Mouse (Mus musculus) brain, embryonic 14.5 days (tissue): Measurements from ENCODE around the gene Scamp4. TPM values are rescaled to one million over a fixed set of nuclear protein-coding genes. Genes with fewer than 3 reads are reported as not detected.
"Not testable (repeated sequence)": the region's sequence is repeated elsewhere in the genome, so short reads cannot be mapped to it uniquely, and the experiment has no call there.

Source experiments
- DNase-seq: peaks from one replicate; pipeline ENCODE4 v3.0.0-alpha.2; 2011; ENCODE audit warnings: low read depth
- CTCF ChIP-seq: fragments of 200-500 bp; IDR thresholded peaks from 2 replicates; pipeline ENCODE4 v1.5.1; 2012; ENCODE audit warnings: inconsistent platforms, mild to moderate bottlenecking, moderate library complexity, borderline replicate concordance; ENCODE audit not compliant: insufficient read depth, insufficient read length; ENCODE audit errors: extremely low read depth
- POLR2A ChIP-seq: fragments of 200-500 bp; IDR thresholded peaks from 2 replicates; pipeline ENCODE4 v1.6.1; 2012; ENCODE audit warnings: mild to moderate bottlenecking, inconsistent platforms, borderline replicate concordance; ENCODE audit not compliant: poor library complexity, insufficient read depth, insufficient read length, severe bottlenecking; ENCODE audit errors: extremely low read depth
- polyA plus RNA-seq: library from polyadenylated mRNA; depleted of rRNA; stranded (reverse); fragments of >200 nt; gene quantifications from 2 replicates; pipeline ENCODE4 v1.2.3, GENCODE M21; 2012

Gene Scamp4
- polyA plus RNA-seq, 1 experiment = 62.0 TPM

DNA sequence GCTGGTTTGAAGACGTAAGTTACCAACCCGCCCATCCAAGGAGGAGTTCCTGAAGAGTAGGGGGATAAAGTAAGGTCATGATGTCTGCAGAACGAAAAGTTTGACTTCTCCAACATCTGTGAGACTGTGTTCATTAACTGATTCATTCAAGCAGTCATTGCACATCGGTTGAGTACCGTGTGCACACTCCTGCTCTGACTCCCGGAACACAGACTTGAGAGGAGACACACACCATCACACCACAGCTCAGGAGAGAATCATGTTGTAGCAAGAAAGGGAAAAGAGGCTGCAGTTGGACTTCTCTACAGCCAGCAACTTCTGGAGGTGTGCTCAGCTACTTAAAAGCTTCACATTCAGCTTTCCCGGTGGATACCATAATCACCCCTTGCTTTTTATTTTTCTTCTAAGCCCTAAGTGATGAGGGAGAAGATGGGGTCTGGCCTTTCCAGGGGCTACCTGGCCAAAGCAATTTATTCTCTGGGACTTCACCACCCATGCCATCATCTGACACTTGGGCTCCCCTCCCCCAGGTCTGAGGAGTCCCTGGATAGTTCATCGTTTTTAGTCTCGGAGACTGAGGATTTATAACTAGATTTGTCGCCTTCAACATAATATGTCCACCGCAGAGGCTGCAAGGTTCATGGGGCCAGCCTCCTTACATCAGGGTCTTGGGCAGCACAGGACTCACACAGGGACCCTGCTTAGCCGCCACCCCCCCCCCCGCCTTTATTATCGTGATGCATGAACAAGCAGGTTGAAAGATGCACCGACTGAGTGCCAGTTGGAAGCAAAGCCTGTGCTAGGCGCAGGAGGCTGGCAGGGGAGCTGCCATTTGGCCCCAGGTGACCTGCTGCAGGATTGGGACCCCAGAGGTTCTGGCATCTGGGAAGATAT, 18.4 kb downstream of the Scamp4 start:
- DNase-seq = no peak
- no peak for TF ChIP-seq CTCF
- no peak for TF ChIP-seq POLR2A

DNA sequence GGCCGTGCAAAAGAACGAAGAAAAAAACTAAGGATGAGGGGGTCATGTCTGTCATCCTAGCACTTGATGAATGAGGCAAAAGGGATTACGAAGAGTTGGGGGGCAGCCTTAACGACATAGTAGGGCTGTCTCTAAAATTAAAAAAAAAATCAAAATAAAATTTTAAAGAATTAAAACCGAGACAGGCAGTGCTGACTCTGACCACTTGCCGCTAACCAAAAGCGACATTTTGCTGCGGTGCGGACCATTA, 18.9 kb downstream of the Scamp4 start:
- TF ChIP-seq POLR2A (no peak), CTCF (no peak)
- DNase-seq = no peak

DNA sequence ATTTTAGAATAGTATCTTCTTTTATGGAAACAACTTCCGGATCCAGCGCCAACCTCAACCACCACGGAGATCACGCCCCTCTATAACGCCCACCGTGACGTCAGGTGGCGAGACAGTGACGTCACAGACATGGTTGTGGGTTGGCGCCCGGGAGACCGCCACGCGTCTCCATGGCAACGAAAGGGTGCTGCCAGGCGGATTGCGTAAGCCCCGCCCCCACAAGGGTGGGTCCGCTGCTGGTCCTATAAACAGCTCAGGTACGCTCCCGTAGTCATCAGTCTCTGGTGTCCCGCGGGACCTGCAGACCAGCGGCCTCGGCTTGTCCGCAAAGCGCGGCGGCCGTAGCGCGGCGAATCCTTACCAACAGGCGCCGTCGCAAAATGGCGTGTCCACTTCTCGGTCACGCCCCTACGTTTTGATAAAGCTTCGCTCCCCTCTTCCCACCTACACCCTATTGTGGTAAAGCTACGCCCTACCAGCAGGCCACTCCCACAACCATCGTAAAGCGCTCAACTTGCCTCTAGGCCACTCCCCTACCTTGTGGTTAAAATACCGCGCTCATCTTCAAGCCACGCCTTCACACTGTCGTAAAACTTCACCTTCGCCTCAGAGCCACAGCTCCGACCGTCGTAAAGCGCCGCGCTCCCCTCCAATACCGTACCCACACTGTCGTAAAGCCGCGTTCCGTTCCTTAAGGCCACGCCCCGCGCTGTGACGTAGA, 19.4 kb downstream of the Scamp4 start:
- peak; percentile 100 for DNase-seq
- peak; percentile 42; the same call in 1 of the 2 replicates for TF ChIP-seq POLR2A
- no peak for TF ChIP-seq CTCF

DNA sequence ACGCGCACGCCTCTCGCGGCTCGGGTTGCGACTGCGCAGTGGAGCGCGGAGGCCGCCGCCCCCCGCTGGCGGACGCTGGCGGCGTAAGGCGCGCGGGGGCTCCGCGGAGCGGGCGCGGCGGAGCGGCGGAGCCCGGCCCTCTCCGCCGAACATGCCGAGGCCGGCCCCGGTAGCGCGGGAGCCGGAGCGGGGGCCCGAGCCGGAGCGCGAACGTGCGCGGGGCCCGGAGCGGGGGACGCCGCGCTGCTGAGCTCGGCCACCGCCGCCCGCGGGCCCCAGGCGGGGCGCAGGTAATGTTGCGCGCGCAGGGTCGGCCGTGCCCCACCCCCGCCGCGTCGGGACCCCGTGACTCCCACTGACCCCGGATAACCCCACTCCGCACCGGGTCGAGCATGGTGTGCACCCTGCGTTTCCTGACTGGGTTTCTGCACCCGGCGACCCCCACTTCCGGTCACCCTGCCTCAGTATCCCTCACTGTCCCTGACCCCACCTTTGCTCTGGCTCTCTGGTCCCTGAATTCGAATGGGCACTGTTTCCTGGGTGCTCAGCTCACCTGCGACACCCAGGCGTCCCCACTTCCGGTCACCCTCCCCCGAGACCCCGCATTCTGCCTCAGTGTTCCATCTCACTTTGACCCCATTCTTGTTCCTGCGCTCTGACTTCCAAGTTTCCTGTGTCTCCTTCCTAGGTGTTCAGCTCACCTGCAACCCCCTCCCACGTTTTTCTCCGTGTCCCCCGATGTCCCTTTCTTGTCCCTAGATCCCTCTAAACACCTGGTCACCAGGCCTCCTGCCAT, 20.2 kb downstream of the Scamp4 start, which contains the start of gene Csnk1g2:
Csnk1g2 (plus strand) TSS at position 178 of the 796 bp plus-strand sequence.
- TF ChIP-seq POLR2A (peak; percentile 96), CTCF (no peak)
- DNase-seq = peak; percentile 11

DNA sequence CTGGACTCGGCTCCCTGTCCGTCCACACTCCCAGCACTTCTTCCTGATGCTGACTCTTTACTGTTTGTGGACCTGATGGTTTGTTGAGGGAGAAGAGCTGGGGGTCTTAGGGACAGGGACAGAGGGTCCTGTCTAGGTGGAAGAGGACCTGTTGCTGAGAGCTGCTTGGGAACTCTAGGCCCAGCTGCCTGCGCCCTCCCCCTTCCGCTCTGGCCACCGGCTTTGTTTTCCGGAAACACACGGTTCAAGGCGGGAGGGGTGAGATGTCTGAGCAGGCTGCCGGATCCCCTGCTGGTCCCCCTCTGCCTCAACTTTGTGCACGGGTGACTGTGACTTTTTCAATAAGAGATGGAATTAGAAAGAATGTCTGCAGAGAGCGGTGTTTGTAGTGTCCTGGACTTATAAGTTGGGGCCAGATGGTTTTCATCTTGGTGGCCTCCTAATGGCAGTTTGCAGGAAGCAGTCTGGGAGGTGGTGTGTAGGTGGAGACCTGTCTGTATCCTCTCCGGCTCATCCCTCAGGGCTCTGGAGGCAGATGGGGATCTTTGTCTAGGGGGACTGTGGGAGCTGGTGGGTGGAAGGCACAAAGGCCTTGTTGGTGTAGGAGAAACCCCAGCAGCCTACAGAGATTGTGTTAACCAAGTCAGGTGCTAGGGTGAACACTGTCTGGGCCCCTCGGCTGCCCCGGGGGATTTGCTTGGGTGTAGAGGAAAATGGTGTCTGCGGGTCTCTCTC, 21.0 kb downstream of the Scamp4 start:
- DNase-seq = peak; percentile 39
- TF ChIP-seq CTCF (no peak), POLR2A (no peak)

DNA sequence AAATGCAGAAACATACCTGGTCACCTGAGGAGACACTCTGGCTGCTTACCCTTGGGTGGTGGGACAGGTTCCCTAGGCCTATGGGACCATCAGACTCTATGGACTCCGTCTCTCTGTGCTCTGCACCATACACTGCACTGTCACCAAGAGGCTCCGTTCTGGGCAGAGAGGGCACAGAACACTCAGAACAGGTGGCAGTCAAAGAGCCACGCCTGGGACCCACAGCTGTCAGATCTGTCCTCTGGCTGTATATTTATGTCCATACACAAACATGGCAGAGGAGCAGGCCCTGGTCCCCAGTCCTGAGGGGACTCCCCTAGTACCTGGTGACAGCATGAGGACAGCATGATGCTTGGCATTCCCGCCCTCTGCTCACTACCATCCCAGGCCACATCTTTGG, 23.1 kb downstream of the Scamp4 start:
- no peak for TF ChIP-seq POLR2A
- TF ChIP-seq CTCF = no peak
- DNase-seq = no peak

DNA sequence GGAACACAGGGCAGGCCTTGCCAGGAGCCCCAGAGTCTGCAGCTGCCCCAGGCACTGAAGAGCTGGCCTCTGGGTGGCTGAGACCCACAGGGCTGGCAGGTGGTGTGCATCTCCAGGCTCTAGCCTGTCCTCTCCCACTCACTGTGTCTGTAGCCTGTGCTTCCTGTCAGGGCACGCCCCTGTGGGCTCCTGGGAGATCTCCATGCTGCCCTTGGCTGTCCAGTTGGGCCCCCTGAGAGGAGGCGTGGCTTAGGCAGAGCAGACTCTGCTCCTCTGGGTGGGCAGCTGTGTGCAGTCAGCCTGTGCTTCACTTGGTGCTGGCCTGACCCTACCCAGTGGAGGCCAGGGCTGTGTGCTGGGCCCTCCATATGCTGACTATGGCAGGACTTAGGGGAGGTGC, 25.0 kb downstream of the Scamp4 start:
- TF ChIP-seq CTCF (no peak), POLR2A (no peak)
- DNase-seq = no peak

DNA sequence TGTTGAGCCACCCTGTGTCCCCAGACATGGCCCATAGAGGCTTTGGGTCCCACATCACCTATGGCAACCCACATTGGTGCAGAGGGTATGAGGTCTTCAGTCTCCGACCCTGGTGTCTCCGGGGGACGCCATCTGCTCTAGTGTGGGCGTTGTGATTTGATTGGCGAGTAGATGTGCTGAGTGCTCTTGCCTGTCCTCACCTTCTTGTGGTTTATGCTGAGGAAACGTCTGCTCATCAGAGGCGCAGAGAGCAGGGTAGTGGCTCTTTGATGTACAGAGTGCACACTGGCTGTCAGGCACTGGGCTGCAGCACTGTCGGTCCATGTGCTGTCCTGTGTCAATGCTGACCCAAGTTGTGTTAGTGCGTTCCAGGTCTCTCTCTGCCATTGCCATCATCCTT, 26.3 kb downstream of the Scamp4 start:
- DNase-seq = no peak
- TF ChIP-seq POLR2A (no peak), CTCF (no peak)

DNA sequence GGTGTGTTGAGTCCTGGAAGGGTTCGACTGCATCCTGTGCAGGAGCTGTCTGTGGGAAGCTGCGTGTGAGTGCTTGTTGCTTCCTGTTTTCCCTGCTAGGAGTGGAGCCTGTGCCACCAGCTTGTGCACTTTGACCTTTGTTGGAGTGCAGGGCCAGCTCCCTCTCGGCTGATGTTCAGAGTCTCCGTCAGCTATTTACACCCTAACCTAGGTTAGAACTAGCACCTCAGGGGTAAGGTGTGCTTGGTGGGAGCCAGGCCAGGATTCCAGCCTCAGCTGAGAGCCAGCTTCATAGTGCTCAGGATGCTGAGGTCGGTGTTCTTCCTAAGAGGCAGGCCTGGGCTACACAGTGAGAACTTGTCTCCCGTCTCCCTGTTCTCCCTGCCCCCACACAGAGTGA, 32.7 kb downstream of the Scamp4 start:
- no peak for DNase-seq
- no peak for TF ChIP-seq POLR2A
- TF ChIP-seq CTCF = no peak

DNA sequence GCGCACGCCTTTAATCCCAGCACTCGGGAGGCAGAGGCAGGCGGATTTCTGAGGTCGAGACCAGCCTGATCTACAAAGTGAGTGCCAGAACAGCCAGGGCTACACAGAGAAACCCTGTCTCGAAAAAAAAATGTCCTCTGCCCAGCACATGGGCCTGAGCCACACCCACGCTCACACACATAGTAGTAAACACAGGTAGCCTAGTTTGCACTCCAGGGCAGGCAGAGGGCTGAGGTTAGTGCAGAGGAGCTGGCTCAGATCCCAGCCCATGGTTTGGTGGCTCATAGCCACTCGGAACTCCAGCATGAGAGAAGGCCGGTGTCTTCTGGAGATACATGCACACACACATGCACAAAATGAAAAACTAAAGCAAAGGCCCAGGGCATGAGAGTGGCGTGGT, 44.3 kb downstream of the Scamp4 start:
- no peak for DNase-seq
- TF ChIP-seq POLR2A = no peak
- no peak for TF ChIP-seq CTCF

DNA sequence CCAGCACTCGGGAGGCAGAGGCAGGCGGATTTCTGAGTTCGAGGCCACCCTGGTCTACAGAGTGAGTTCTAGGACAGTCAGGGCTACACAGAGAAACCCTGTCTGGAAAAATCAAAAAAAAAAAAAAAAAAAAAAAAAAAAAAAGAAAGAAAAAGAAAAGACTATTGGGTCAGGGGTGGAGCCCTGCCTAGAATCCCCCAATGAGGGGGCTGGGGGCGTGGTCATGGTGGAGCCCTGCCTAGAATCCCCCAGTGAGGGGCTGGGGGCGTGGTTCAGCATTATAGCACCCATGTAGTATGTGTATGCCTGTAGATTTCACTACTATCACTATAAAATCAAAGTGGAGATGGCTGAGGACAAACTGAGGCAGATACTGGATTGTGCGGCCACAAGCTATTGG, 47.2 kb downstream of the Scamp4 start:
- DNase-seq = not testable (repeated sequence)

DNA sequence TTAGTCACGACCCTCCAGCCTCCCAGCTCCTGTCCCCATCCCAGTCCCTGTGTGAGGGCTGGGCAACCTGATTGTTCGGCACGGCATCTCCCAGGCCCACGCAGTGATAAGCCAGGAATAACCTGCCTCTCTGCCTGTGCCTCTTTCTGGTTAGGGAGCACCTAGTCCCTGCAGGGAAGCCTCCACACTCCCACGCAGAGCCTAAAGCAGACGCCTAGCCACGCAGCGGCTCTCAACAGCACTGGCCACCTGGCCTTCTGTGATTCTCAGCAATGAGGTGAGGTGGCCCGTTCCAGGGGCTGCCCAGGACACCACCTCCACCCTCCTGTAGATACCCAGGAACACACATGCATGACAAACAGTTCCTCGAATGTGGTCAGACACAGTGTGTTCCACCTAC, 47.7 kb downstream of the Scamp4 start:
- TF ChIP-seq POLR2A (no peak), CTCF (no peak)
- DNase-seq = no peak
